Mouse (Mus musculus): ENCODE data around the gene Ephb2.
A peak's percentile ranks its signal among the peaks of the same experiment; 100 is the strongest.

The Ephb2 gene

DNA sequence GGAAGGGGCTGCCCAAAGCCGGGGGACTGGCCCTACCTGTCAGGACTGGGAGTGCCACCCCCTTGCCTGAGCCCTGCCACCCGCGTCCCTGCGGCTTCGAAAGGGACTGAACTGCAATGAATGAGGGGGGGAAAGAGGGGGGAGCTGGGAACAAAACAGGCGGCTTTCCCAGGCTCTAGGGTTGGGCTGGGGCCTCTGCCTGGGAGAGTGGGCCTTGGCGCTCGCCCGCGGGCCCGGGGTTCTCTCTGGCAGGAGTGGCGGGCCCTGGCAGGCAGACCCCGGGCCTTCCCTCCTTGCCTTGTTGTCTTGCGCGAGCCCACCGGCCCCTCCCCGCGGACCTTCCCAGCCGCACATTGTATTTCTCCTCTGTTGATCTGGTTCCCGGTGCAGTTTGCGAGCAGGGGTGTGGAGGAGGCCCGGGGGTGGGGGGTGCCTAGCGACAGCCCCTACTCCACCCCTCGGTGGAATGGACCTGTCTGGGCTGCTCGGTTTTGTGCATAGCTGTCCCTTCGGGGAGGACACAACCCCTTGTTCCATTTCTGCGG lies 671 bp upstream of the Ephb2 start:
- DNase-seq, result no peak

DNA sequence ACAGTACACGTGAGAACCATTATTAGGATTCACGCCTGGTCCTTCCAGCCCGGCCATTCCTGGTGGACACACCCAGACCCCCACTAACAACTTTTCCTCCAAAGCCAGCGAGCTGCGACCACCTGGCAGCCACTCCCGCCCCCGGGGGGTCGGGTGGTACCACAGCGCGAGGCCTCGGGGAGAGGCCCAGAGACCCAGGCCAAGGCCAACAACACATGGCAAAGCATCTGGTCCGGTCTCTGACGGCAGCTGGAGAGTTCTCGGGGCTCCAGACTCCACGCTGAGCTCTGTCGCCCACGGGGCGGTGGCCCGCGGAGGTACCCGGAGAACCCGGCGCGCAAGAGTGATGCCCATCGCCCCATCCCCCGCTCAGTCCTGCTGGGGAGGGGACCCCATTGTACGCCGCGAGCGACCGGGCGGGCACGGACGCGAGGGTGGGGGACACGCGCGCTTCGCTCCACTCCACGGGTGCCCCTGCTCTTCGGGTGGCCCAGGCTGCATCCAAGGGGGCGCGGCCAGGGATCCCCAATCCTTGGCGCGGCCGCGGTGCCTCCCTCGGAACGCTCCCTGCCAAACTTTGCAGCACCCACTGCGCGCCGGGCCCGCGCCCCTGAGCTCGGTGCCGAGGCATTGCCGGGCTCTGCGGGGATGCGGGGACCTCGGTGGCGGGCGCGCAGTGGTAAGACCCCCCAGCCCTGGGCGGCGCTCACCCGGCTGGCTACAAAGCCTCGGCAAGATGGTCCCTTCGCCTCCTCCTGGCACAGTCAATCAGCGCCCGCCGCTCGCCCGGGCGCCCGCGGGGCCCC lies 770 bp downstream of the Ephb2 start:
- peak; percentile 21 for DNase-seq

DNA sequence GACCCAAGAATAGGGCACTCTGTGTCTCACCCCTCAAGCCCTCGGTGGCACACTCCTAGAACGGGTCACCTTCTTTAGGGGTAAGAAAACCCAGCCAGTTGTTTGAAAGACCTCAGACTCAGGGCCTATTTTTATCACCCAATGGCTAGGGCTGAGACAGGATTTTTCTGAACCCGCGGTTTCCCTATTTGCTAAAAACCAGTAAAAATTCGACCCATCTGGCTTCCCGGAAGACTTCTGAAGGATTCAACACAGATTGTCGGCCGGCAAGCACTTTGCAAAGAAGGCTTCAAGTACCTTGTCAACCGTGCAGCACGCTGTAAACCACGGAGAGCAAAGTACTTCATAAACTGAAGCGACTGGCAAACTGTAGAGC lies 1.4 kb downstream of the Ephb2 start:
- no peak for DNase-seq

DNA sequence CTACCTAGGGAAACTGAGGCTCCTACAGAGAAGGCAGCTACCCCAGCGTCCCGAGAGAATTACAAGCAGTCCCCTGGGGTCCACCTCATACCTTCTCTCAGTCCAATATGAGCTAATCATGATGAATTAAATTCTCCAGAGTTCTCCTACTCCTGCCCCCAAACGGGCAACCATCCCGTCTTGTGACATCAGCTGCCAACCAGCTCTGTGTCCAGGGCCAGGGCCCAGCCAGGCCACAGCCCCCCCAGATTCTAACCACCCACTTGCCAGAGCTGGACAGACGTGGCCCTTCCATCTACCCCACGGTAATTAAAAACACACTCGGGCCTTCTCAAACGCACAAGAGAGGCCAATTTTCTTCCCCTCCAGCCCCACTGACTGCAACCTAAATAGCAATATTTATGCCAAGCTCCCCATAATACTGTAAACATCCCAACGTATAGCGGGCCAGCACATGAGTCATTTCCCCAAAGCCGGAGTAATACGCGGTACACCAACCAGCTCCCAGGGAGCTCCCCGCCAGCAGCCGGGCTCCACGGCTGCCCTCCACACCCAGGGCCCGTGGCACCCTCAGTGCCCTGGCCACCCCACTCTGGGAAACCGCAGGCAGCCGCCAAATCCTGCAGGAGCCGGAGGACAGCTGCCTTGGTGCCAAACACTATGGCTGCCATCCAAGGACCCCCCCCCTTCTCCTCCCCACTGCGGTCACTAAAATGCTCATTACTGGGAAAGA lies 2.0 kb downstream of the Ephb2 start:
- peak; percentile 24 for DNase-seq

DNA sequence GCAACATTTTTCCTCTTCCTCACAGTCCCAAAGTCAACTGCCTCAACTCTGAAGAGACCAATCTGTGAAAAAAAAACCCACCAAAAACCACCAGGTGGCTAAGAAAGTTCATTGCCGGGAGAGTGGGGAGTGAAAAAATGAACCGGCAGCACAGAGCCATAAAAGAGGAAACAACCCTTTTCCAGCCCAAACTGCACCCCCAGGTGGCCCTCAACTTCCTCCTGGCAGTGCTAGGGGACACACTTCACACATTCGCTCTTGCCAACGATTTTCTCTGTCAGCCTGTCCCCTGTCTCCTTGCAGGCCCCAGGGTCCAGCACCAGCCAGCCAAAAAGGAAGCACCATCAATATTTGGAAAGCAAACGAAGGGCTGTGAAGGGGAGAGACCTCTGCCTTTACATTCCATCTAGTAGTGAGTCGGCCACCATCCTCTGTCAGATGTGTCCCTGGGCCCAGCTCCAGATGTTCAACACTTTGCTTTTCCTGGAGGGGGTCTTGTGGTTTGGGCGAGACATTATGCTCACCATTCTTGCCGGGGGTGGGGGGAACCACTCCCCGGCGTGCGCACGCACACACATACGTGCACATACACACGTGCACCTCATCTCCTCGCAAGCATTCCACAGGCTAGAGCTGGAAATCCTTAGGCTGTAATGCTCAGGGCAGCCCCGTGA lies 3.1 kb downstream of the Ephb2 start:
- no peak for DNase-seq

DNA sequence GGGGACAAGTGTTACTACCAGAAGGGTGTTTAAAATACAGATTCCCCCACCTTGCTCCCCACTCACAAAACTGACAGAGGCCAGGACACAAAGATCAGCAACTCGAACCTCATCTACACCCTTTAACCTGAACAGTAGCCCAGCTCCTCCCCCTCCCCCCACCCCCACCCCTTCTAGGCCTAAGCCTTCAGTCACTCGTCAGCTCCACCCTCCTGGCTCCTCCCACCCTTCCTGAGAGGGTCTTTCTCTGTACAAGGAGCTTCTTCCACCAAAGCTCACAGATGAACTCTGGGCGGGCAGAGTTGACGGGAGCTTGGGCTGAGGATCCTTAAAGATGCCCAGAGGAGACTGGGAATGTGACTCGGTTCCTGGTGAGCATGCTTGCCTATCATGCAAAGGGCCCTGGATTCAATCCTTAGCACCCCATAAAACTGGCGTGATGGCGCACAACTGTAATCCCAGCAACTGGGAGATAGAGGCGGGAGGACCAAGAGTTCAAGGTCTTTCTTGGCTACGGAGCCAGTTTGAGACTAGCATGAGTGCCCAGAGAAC lies 5.4 kb downstream of the Ephb2 start:
- no peak for DNase-seq

DNA sequence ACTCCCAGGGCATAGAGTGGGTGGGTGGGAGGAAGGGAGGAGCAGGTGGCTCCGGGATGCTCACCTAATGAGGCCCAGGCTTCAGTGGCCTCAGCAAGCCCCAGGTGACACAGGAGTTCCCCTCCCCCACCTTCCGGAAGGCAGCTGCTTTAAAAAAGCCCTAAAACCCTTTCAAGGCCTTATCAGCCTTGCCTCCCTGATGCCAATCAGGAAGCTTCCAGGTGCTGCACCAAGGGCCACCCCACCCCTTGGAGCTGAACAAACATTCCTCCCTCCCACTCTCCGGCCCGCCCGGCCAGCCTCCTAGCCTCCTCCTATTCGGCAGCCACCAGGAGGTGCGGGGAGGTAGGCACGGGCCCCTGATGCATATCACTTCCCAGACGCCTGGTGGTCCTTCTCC lies 6.0 kb downstream of the Ephb2 start:
- DNase-seq, result no peak

DNA sequence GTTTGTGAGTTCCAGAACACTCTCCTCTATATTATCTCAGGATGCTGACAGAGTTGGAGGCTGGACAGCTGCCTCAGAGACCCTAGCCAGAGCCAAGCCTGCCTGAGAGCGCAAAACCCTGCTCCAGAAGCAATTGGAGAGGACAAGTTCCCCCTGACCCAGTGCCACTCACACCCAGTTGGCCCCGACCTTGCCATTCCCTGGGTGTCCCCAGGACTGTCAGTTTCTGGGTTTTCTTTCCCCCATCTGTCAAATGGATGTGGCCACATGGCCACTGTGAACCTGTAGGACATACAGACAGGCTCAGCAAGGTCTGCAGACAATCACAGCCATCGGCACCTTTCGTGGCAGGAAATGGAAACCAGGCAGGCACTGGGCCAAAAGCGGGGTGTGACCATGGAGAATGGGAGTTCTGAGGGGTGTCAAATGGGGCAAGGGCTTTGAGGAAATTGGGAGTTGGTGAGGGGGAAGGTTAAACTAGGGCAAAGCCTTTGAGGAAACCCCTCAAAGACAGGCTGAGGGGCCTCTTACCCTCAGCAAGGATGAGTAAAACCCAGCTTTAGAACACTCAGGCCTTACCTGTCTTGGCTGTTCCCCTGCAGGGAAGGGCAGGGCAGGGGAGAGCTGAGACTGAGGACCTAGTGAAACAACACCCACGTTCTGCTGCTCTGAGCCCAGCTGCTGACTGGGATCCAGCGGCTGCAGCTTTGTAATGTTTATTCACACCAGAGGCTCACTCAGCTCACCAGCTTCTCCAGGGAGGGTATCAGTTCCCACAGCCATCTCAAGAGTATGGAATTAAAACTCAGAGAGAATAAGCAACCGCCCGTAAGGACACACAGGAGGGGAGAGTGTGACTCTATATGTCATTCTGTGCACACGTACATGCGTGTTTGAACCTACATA lies 6.9 kb downstream of the Ephb2 start:
- DNase-seq, result no peak

DNA sequence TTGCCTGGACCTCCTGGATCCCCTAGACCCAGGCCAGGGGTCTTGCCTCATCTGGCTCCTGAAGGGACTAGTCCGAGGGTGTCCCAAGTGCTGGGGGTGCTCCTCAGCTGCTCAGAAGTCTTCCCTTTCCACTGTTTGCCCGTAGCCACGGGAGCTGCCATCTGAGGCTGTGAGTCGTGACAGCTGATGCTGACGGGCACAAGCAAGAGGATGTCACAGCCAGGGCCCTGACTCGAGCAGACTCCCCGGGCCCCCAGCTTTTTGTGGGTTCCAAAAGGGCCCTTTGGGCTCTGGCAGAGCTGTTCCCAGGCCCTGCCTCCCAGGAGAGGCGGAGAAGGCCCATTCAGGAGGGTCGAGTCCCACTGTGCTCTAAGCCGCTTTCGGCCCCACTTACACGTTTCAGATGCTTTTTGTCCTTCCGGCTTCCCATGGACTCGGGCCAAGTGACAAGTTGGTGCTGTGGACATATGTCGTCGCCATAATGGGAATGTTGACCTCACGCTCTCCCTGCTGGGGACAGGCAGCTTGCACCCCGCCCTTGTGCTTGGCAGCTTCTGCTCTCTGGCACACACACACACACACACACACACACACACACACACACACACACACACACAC lies 10.7 kb downstream of the Ephb2 start:
- no peak for DNase-seq

DNA sequence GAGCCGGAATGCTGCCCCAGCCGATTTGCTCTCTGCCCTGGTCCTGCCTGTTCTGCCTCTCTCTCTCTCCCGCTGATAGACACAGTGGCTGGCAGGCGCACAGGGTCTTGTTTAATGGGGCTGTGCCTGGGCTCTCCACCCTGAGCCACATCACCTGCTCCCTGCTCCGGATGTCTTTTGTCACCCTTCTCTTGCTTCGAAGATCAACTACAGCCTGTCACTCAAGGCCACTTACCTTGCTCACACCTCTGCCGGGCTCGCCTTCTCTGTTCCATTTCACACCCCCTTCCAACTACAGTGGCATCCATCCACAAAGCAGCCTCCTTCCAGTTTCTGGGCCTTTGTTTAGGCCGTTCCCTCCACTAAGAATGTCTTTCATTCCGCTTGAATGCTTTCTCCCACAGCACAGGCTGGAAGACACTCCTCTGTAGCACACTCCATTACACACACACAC lies 15.7 kb downstream of the Ephb2 start:
- DNase-seq, result no peak

DNA sequence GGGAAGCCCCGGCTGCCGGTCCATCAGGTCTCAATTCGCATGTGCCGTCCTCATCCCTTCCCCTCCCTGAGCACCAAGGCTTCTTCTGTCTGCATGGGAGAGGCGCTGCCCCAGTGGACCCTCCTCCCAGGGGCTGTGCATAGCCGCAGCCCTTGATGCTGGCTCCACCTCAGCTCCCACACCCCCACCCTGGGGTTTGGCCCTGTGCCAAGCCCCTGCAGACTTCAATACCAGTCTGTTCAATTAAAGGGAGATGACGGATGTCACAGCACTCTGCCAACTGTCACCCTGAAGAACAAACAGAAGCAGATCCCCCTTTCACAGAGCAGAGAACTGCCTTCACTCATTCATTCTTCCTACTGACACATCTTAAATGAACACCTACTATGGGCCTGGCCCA lies 19.1 kb downstream of the Ephb2 start:
- DNase-seq, result no peak

DNA sequence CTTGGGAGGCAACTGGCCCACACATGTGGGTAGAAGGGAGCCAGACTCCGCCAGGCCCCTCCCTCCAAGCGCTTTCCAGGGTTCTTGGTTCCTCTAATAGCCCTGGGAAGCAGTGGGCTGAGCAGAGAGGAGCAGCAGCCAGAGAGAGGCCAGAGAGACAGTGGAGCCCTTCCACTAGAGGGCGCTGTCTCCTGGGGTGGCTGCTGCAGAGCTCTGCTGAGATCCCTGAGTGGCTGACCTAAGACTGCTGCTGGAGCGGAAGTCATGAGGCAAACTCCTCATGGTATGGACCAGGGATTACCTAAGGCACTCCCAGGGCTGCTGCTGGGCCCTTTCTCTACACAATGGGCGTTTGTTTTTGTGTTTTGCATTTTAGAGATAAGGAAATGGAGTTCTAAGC lies 20.4 kb downstream of the Ephb2 start:
- no peak for DNase-seq

DNA sequence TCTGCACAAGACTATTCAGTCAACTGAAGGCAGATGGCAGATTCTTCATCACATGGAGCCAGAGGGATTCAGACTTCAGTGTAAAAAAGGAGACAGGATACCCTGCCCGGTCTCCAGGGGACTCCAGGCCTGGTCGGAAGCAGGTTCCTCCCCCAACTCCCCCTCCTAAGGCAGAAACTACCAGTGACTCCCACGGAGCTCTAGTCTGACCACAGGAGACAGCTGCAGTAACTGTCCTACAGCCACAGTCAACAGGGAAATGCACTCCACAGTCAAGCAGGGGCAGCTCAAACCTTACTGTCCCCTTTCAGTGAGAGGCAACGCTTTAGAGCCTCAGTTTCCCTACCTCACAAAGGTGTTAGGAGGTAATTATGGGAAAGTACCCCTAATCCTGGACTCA lies 23.2 kb downstream of the Ephb2 start:
- no peak for DNase-seq

DNA sequence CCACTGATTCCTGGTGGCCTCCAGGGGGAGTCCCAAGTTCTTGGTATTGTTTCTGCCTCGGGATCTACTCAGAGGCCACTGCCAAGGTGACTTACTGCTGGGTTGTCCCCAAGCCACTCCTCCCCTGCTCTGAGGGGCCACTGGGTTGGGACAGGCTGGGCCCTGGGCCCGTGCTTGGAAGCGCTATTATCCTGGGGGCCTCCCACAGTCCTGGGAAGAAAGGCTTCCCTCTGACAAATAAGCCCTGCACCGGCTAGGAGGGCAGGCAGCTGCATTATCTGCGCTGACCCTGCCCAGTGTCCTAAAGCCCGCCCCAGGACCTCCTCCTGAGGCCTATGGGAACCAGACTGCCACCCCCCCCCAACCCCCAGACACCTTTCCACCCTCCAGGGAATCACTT lies 24.2 kb downstream of the Ephb2 start:
- no peak for DNase-seq

DNA sequence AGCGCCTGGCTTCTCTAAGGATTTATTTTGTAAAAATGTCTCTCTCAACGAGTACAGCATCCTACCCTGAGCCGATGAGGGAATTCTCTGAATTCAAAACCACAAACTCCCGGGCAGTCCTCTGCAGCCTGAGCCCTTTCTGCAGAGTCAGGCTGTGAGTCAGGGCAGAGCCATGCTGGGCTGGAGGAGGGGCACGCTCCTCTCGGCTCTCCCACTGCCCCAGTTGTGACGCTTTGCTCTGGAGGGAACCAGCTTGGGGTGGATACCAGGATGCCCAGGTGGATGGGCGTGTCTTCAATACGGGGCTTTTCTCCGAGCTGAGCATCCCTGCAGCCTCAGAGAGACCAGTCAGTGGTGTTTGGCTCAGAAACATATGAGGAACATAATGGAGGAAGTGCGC lies 27.3 kb downstream of the Ephb2 start:
- no peak for DNase-seq

DNA sequence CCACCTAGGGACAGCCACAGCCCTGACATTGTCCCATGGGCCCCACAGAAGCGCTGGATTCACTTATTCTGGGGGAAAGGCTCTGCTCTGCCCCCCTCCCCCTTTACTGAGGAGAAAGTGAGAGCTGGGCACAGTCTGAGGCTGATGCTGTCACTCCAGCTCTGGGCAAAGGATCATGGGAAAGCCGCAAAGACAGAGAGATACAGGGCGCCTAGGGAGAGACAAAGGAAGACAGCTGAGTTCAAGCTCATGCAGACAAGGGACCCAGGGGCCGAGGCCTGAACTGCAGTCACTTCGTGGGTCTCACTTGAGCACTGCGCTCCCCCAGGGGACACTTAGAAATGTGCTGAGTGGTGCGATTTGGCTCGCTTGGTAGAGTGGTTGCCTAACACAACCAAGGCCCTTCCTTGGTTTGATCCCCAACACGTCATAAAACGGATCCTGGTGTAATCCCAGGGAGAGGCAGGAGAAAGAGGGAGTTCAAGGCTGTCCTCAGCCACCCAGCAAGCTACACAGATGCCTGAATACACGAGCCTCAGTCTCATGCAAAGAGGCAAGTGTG lies 28.3 kb downstream of the Ephb2 start:
- DNase-seq, result no peak

DNA sequence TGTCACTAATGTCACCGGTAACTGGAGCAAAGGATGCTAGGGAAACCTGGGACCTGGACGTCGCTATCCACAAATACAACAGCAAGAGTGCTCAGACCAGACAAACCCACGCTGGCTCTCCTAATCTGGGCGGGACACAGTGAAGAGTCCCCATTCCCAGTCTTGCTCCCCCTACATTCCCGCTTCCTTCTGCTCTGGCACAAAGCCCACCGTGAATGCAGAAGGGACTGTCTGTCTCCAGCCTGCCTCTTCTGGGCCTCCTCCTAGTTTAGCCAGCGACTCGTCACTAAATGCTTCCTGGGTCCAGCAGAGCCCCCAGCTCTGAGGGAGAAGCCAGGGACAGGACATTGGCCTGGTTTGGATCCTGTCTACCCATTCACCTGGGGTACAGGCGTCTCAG lies 29.5 kb downstream of the Ephb2 start:
- DNase-seq, result no peak

DNA sequence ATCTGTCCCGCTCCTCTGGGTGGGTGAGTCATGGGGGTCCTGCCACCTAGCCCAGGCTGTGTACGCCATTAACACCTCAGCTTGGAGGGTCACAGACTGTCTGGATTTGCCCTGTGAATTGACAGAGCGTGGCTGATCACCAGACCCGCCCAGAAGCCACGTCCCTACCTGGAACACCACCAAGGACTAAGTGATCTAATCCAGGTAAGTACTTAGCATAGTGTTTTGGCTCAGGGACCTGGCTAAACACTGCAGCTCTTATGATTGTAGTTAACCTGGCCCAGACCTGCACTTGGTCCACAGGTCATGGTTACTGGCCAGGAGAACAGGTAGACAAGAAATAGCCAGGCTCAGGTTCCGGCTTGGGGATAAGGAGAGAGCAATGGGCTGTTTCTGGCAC lies 31.4 kb downstream of the Ephb2 start:
- DNase-seq, result no peak

DNA sequence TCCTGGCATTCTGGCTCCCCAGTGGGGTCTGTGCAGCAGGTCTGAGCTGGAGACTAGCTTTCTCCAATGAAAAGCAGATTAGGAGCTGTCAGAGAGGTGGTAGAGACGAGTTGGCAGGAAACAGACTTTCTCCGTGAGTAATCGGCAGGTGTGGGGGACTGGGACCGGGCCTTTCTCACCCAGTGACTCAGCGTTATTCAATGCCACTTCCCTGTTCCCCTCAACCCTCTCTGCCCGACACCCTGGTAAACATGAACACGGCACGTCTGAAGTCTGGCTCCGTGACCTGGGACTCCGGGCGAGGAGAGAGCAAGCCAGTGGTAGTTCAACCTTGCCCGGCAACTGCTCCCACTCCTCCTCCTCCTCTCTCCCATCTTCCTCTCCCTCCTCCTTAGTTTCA lies 33.3 kb downstream of the Ephb2 start:
- DNase-seq, result peak; percentile 62

DNA sequence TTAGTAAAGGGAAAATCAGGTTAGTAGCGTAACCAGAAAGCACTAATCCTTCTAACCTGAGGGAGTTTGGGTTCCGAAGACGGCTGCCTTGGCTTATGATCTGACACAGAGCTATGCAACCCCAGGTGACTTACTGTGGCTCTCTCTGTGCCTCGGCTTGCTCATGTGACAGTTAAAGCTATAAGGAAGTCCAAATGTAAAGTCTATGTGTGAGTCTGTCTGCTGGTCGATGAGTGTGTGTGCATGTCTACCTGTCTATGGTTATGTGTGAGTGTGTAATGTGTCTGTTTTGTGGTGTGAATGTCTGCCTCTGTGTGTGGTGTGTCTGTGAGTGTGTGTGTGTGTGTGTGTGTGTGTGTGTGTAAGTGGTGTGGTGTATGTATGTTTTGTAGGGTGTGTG lies 33.8 kb downstream of the Ephb2 start:
- no peak for DNase-seq

DNA sequence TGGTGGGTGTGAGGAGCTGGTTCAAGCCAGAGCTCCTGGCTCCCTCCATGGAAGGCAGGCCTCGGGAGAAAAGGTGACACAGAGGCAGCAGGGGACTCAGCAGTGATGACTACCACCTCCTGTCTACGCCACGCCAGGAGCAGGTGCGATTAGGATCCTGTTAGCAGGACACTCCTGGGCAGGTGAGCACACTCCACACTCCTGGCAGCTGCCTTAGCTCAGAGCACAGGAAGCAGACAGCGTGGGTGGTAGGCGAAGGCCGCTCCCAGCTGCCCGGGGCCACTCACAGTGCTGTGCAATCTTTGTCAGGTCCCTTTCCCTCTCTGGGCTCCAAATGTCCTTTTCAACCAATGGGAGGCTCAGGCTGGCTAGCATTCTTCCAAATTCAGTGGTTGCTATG lies 34.3 kb downstream of the Ephb2 start:
- DNase-seq, result no peak
